27 mouse cellular contexts compared by ENCODE assay signal in the genomic region with DNA sequence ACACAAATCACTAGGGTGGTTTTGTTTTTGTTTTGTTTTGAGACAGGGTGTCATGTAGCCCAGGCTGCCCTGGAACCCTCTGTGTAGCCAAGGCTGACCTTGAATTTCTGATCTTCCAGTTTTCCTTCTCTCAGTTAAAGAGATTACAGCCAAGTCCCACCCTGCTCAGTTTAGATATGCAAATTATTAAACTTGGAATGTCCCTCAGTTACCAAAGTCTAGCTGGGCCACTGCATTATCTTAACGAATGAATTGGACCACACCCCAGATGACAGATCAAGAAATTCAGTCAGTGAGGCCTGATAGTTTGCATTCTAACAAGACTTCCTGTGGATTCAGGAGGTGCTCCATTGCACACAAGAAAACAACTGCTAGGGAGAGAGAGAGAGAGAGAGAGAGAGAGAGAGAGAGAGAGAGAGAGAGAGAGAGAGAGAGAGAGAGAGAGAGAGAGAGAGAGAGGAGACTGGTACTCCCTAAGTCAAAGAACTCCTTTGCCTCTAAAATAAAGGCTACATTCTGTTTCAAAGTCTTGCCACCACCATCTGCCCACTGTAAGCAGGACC. TPM values are rescaled to one million over a fixed set of nuclear protein-coding genes. Genes with fewer than 3 reads are reported as not detected.
DNase-seq lines count a peak whose midpoint lies in the region; ATAC-seq and TF ChIP-seq lines count a peak whose summit lies in the region.
"Had no signal": no experiment of that assay in that cellular context is flagged by ENCODE, and none has a peak within 500 bp of the region (broad histone marks: within the 10 kb centered on the region; RNA-seq: fewer than 3 reads in every experiment).

No protein-coding gene starts in this region.

- H3K4me3 ChIP-seq in stomach, embryonic 15.5 days (replicated peaks), result no peak overlapping the region
- no peak overlapping the region for H3K4me3 ChIP-seq in stomach, postnatal 0 days (ENCODE audit: low read depth, low read length)
- no peak overlapping the region for H3K4me3 ChIP-seq in intestine, embryonic 16.5 days (ENCODE audit: low read length)
- H3K4me3 ChIP-seq in liver, embryonic 15.5 days (replicated peaks), result no peak overlapping the region
- no peak overlapping the region for H3K4me3 ChIP-seq in midbrain, embryonic 11.5 days (ENCODE audit: low read depth, low read length)
- no peak overlapping the region for H3K4me3 ChIP-seq in heart, adult 2 months
- H3K4me3 ChIP-seq: embryonic facial prominence, embryonic 15.5 days; forebrain, embryonic 10.5 days; kidney, embryonic 15.5 days; lung, embryonic 15.5 days; midbrain, embryonic 10.5 days had no signal

- H3K36me3 ChIP-seq in stomach, embryonic 15.5 days, result no peaks in the 10 kb centered on the region
- no peaks in the 10 kb centered on the region for H3K36me3 ChIP-seq in stomach, postnatal 0 days (ENCODE audit: control insufficient read depth, insufficient read depth, low read length)
- H3K36me3 ChIP-seq in intestine, embryonic 16.5 days (ENCODE audit: control insufficient read depth, insufficient read depth, low read length), result no peaks in the 10 kb centered on the region
- H3K36me3 ChIP-seq in liver, embryonic 15.5 days (replicated peaks), result no peaks in the 10 kb centered on the region
- no peaks in the 10 kb centered on the region for H3K36me3 ChIP-seq in midbrain, embryonic 11.5 days (ENCODE audit: control insufficient read depth, insufficient read depth, low read length)
- no peaks in the 10 kb centered on the region for H3K36me3 ChIP-seq in heart, adult 2 months (ENCODE audit: control insufficient read depth, insufficient read depth, low read length)
- H3K36me3 ChIP-seq: embryonic facial prominence, embryonic 15.5 days; forebrain, embryonic 10.5 days; heart, embryonic 15.5 days; kidney, embryonic 15.5 days; lung, embryonic 15.5 days; midbrain, embryonic 10.5 days had no signal

- TF ChIP-seq EP300 in stomach, postnatal 0 days (optimal IDR thresholded peaks at IDR 0.05), result no peak
- TF ChIP-seq EP300 in heart, adult 2 months (IDR thresholded peaks at IDR 0.05; ENCODE audit: insufficient read depth, low read depth, low read length), result no peak

- no peaks in the 10 kb centered on the region for H3K9me3 ChIP-seq in stomach, embryonic 15.5 days
- no peaks in the 10 kb centered on the region for H3K9me3 ChIP-seq in stomach, postnatal 0 days (ENCODE audit: control insufficient read depth, low read length)
- H3K9me3 ChIP-seq in intestine, embryonic 16.5 days (ENCODE audit: control insufficient read depth, low read length), result no peaks in the 10 kb centered on the region
- H3K9me3 ChIP-seq in liver, embryonic 15.5 days (replicated peaks), result no peaks in the 10 kb centered on the region
- H3K9me3 ChIP-seq in midbrain, embryonic 11.5 days (ENCODE audit: control insufficient read depth, low read length), result no peaks in the 10 kb centered on the region
- H3K9me3 ChIP-seq: embryonic facial prominence, embryonic 15.5 days; forebrain, embryonic 10.5 days; heart, embryonic 15.5 days; kidney, embryonic 15.5 days; lung, embryonic 15.5 days; midbrain, embryonic 10.5 days had no signal

- H3K4me2 ChIP-seq in stomach, embryonic 15.5 days, result no peak overlapping the region
- no peak overlapping the region for H3K4me2 ChIP-seq in stomach, postnatal 0 days (replicated peaks; ENCODE audit: low read depth)
- no peak overlapping the region for H3K4me2 ChIP-seq in intestine, embryonic 16.5 days (ENCODE audit: low read depth, low read length)
- H3K4me2 ChIP-seq in liver, embryonic 15.5 days, result peak overlapping the region; percentile 72
- no peak overlapping the region for H3K4me2 ChIP-seq in midbrain, embryonic 11.5 days
- H3K4me2 ChIP-seq: embryonic facial prominence, embryonic 15.5 days; hindbrain, embryonic 14.5 days; lung, embryonic 15.5 days had no signal

- H3K27ac ChIP-seq in stomach, embryonic 15.5 days, result no peak overlapping the region
- no peak overlapping the region for H3K27ac ChIP-seq in stomach, postnatal 0 days (replicated peaks)
- 0 out of 2 replicates have a peak overlapping the region, but pooled peaks have one; percentile 0 for H3K27ac ChIP-seq in intestine, embryonic 16.5 days (ENCODE audit: low read length)
- H3K27ac ChIP-seq in liver, embryonic 15.5 days (replicated peaks), result peak overlapping the region; percentile 75
- H3K27ac ChIP-seq in midbrain, embryonic 11.5 days (ENCODE audit: low read depth, low read length), result no peak overlapping the region
- H3K27ac ChIP-seq in heart, adult 2 months, result no peak overlapping the region
- H3K27ac ChIP-seq: embryonic facial prominence, embryonic 15.5 days; heart, embryonic 15.5 days; hindbrain, embryonic 14.5 days; kidney, embryonic 15.5 days; lung, embryonic 15.5 days; midbrain, embryonic 10.5 days had no signal

- no peaks in the 10 kb centered on the region for H3K79me2 ChIP-seq in heart, adult 2 months (replicated peaks; ENCODE audit: control insufficient read depth, insufficient read depth, low read length)

- H3K27me3 ChIP-seq in stomach, embryonic 15.5 days (replicated peaks), result no peaks in the 10 kb centered on the region
- H3K27me3 ChIP-seq in stomach, postnatal 0 days (ENCODE audit: control insufficient read depth, insufficient read depth, low read length), result no peaks in the 10 kb centered on the region
- H3K27me3 ChIP-seq in intestine, embryonic 16.5 days (replicated peaks; ENCODE audit: control insufficient read depth, insufficient read depth, low read length), result no peaks in the 10 kb centered on the region; the same call in 1 of the 2 replicates
- H3K27me3 ChIP-seq in liver, embryonic 15.5 days, result peaks cover 12% of the 10 kb centered on the region; the same call in 1 of the 2 replicates
- no peaks in the 10 kb centered on the region for H3K27me3 ChIP-seq in midbrain, embryonic 11.5 days (ENCODE audit: control insufficient read depth, insufficient read depth, low read length)
- no peaks in the 10 kb centered on the region for H3K27me3 ChIP-seq in heart, adult 2 months (ENCODE audit: control insufficient read depth, insufficient read depth, low read length)
- H3K27me3 ChIP-seq: heart, embryonic 15.5 days; lung, embryonic 15.5 days; Patski had no signal

- WGBS in stomach, embryonic 15.5 days, result 62% methylated on average over 1 of the region's 1 CpGs
- 27% methylated on average over 1 of the region's 1 CpGs for WGBS in stomach, postnatal 0 days
- WGBS in intestine, embryonic 16.5 days, result 50% methylated on average over 1 of the region's 1 CpGs
- 9% methylated on average over 1 of the region's 1 CpGs for WGBS in liver, embryonic 15.5 days (ENCODE audit: insufficient replicate concordance)
- 72% methylated on average over 1 of the region's 1 CpGs for WGBS in midbrain, embryonic 11.5 days
- 31% methylated on average over 1 of the region's 1 CpGs for WGBS in heart, adult 2 months

- intact Hi-C loops in heart, adult 2 months (cut with DNase I), result no loop called here

- no peak for TF ChIP-seq POLR2A in heart, adult 2 months (IDR thresholded peaks at IDR 0.05; ENCODE audit: insufficient read depth, low read depth, low read length)

- no peak overlapping the region for H3K9ac ChIP-seq in stomach, embryonic 15.5 days
- no peak overlapping the region for H3K9ac ChIP-seq in stomach, postnatal 0 days (ENCODE audit: low read length)
- no peak overlapping the region for H3K9ac ChIP-seq in intestine, embryonic 16.5 days (ENCODE audit: low read depth, low read length)
- H3K9ac ChIP-seq in liver, embryonic 15.5 days, result no peak overlapping the region
- H3K9ac ChIP-seq in midbrain, embryonic 11.5 days (ENCODE audit: low read length), result no peak overlapping the region
- no peak overlapping the region for H3K9ac ChIP-seq in heart, adult 2 months (ENCODE audit: low read depth, low read length)
- H3K9ac ChIP-seq: embryonic facial prominence, embryonic 15.5 days; hindbrain, embryonic 14.5 days; kidney, embryonic 15.5 days; lung, embryonic 15.5 days had no signal

- H3K4me1 ChIP-seq in stomach, embryonic 15.5 days, result peaks cover 21% of the 10 kb centered on the region
- H3K4me1 ChIP-seq in stomach, postnatal 0 days (replicated peaks; ENCODE audit: control insufficient read depth, insufficient read depth), result peaks cover 2% of the 10 kb centered on the region; the same call in 1 of the 2 replicates
- H3K4me1 ChIP-seq in intestine, embryonic 16.5 days (ENCODE audit: control insufficient read depth, insufficient read depth, low read length), result peaks cover 26% of the 10 kb centered on the region
- peaks cover 51% of the 10 kb centered on the region for H3K4me1 ChIP-seq in liver, embryonic 15.5 days (replicated peaks)
- peaks cover 7% of the 10 kb centered on the region for H3K4me1 ChIP-seq in midbrain, embryonic 11.5 days (ENCODE audit: control insufficient read depth, insufficient read depth, low read length)
- peaks cover 7% of the 10 kb centered on the region; the same call in 1 of the 2 replicates for H3K4me1 ChIP-seq in heart, adult 2 months (ENCODE audit: control insufficient read depth, insufficient read depth, low read length)

- DNase-seq in stomach, postnatal 0 days (ENCODE audit: low spot score), result no peak
- no peak for DNase-seq in midbrain, embryonic 11.5 days (ENCODE audit: low spot score, missing footprints)
- DNase-seq in cerebellum, postnatal 4 days (ENCODE audit: low spot score in 2 of 2), result no peak
- no peak for DNase-seq in heart, adult 2 months
- DNase-seq: adrenal gland, adult 8-10 months; cerebellum, adult 8-10 months; cerebellum, postnatal 36 days; gastrocnemius, postnatal 14 days; heart, postnatal 36 days; kidney, postnatal 36 days; layer of hippocampus, postnatal 36 days; lung, postnatal 4 days had no signal

- ATAC-seq in stomach, embryonic 15.5 days (ENCODE audit: insufficient read depth, low FRiP score, low read depth), result peak; percentile 24; the same call in 1 of the 2 replicates
- ATAC-seq in stomach, postnatal 0 days (ENCODE audit: low FRiP score, low TSS enrichment), result no peak
- peak; percentile 55 for ATAC-seq in intestine, embryonic 16.5 days
- ATAC-seq in liver, embryonic 15.5 days (ENCODE audit: insufficient read depth), result peak; percentile 80
- ATAC-seq in midbrain, embryonic 11.5 days (ENCODE audit: low FRiP score), result no peak
- no peak for ATAC-seq in inflammation-experienced regulatory T-cells, adult 6 months
- ATAC-seq: forebrain, embryonic 16.5 days; Patski had no signal

- TF ChIP-seq CTCF in stomach, postnatal 0 days (IDR thresholded peaks at IDR 0.05; ENCODE audit: low read depth), result no peak
- no peak for TF ChIP-seq CTCF in heart, adult 2 months (IDR thresholded peaks at IDR 0.05)

RNA-seq across cellular contexts. Expression of a gene that starts 37.5 kb away (rescaled TPM):
- polyA plus RNA-seq in stomach, embryonic 15.5 days (2015; fragmentation: Nextera tagmentation; extraction: Ambion mirVana), result 0.09 TPM in 2 replicates
- polyA plus RNA-seq in stomach, postnatal 0 days (2015; fragmentation: Nextera tagmentation; extraction: Ambion mirVana), result 0.10 and 0.16 TPM in 2 replicates
- not detected in 2 replicates for polyA plus RNA-seq in intestine, embryonic 16.5 days (2015; fragmentation: Nextera tagmentation; extraction: Ambion mirVana)
- polyA plus RNA-seq in liver, embryonic 15.5 days (2015; fragmentation: Nextera tagmentation; extraction: Ambion mirVana), result not detected in 2 replicates
- not detected in 2 replicates for polyA plus RNA-seq in midbrain, embryonic 11.5 days (2014; fragmentation: Nextera tagmentation; extraction: Ambion mirVana)
- not detected for polyA plus RNA-seq in inflammation-experienced regulatory T-cells, adult 6 months (2017; shearing (Covaris generic))
- total RNA-seq in heart, adult 2 months (2021), result 1 to 10 TPM; 4.5 to 5.0 TPM
- polyA plus RNA-seq in heart, adult 2 months (2012; rRNA removed), result 1.9 and 4.1 TPM in 2 replicates
- total RNA-seq: adrenal gland, adult 8-10 months; layer of hippocampus, adult 8-10 months; layer of hippocampus, postnatal 36 days had no signal
- polyA plus RNA-seq: embryonic facial prominence, embryonic 15.5 days; forebrain, embryonic 10.5 days; forebrain, embryonic 16.5 days; hindbrain, embryonic 14.5 days; intestine, embryonic 14.5 days; kidney, embryonic 15.5 days; lung, embryonic 15.5 days; Patski had no signal

RNA-seq across cellular contexts. Expression of a gene that starts 53.8 kb away (rescaled TPM):
- 306 and 317 TPM in 2 replicates for polyA plus RNA-seq in stomach, embryonic 15.5 days (2015; fragmentation: Nextera tagmentation; extraction: Ambion mirVana)
- polyA plus RNA-seq in stomach, postnatal 0 days (2015; fragmentation: Nextera tagmentation; extraction: Ambion mirVana), result 99.8 and 106 TPM in 2 replicates
- polyA plus RNA-seq in intestine, embryonic 16.5 days (2015; fragmentation: Nextera tagmentation; extraction: Ambion mirVana), result 230 and 259 TPM in 2 replicates
- polyA plus RNA-seq in liver, embryonic 15.5 days (2015; fragmentation: Nextera tagmentation; extraction: Ambion mirVana), result 126 and 128 TPM in 2 replicates
- polyA plus RNA-seq in midbrain, embryonic 11.5 days (2014; fragmentation: Nextera tagmentation; extraction: Ambion mirVana), result 216 and 221 TPM in 2 replicates
- polyA plus RNA-seq in inflammation-experienced regulatory T-cells, adult 6 months (2017; shearing (Covaris generic)), result 100 to 1,000 TPM; 149 to 182 (median 164) TPM
- total RNA-seq in heart, adult 2 months (2021), result 100 to 1,000 TPM; 116 to 119 TPM
- polyA plus RNA-seq in heart, adult 2 months (2012; rRNA removed), result 70.5 and 156 TPM in 2 replicates

Comparison
In these comparisons a context has a peak if more than half of its experiments do, and no peak if none do; other contexts are left out.
1. ATAC-seq: peak in stomach, embryonic 15.5 days (single experiment), intestine, embryonic 16.5 days (single experiment) and liver, embryonic 15.5 days (single experiment); none in stomach, postnatal 0 days (single experiment), midbrain, embryonic 11.5 days (single experiment) and inflammation-experienced regulatory T-cells, adult 6 months (single experiment).
2. H3K27ac ChIP-seq: peak in intestine, embryonic 16.5 days (single experiment) and liver, embryonic 15.5 days (single experiment); none in stomach, embryonic 15.5 days (single experiment), stomach, postnatal 0 days (single experiment), midbrain, embryonic 11.5 days (single experiment) and heart, adult 2 months (single experiment).